ENCODE assay signal across 17 mouse cellular contexts in the genomic region with DNA sequence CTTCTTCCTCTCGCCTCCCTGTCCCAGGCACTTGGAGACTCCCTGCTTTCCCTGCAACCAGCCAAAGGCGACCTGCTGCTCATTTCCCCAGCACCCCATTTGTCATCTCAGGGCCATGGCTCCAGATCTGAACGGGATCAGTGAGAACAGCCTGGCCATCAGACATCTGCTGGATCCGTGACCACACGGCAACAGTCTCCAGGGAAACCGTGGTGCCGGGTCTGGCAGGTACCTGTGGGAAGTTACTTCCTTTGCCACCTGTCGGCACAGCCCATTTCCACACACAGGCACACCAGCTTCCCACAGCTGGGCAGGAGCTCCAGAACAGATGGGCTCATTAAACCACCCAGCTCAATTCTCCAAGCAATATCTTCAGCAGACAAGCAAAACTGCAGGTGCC. TPM values are rescaled to one million over a fixed set of nuclear protein-coding genes. Genes with fewer than 3 reads are reported as not detected.
A peak's percentile ranks its signal among the peaks of the same experiment; 100 is the strongest.
DNase-seq lines count a peak whose midpoint lies in the region; ATAC-seq lines count a peak whose summit lies in the region.
"Had no signal": no experiment of that assay in that cellular context is flagged by ENCODE, and none has a peak within 500 bp of the region (broad histone marks: within the 10 kb centered on the region; RNA-seq: fewer than 3 reads in every experiment).

No protein-coding gene starts in this region.

- DNase-seq in cerebellum, adult 11 months: no peak
- no peak for DNase-seq in frontal cortex, postnatal 10 days (ENCODE audit: low spot score in 2 of 2)
- peak; percentile 42 for DNase-seq in layer of hippocampus, adult 9-11 months
- no peak for DNase-seq in layer of hippocampus, postnatal 36 days
- DNase-seq in brain, adult 2 months (ENCODE audit: low read depth, low spot score): peak; percentile 47
- no peak for DNase-seq in adrenal gland, adult (ENCODE audit: inconsistent age in 2 of 2, low spot score in 1 of 2)
- DNase-seq: adrenal gland, postnatal 10 days; gastrocnemius, postnatal 10 days; heart, postnatal 4 days; kidney, postnatal 10 days; lung, postnatal 4 days; retina, postnatal 1 day; right cerebral cortex, postnatal 4 days had no signal

- ATAC-seq in cerebellum, adult (ENCODE audit: insufficient number of reproducible peaks, low FRiP score, low TSS enrichment): peak; percentile 15; the same call in 1 of the 2 replicates
- 0 out of 2 replicates have a peak, but pooled peaks have one; percentile 28 for ATAC-seq in frontal cortex, adult (ENCODE audit: low TSS enrichment)
- ATAC-seq: activated CD4-positive, CD25-positive, alpha-beta regulatory T cell, adult 4 months; midbrain, embryonic 16.5 days had no signal

RNA-seq across cellular contexts. Expression of a gene that starts 33.2 kb away (rescaled TPM):
- 1 to 10 TPM; 3.1 to 4.7 TPM for total RNA-seq in layer of hippocampus, postnatal 36 days (2021)

Comparison
In these comparisons a context has a peak if more than half of its experiments do, and no peak if none do; other contexts are left out.
1. DNase-seq: peak in layer of hippocampus, adult 9-11 months (single experiment) and brain, adult 2 months (single experiment); none in cerebellum, adult 11 months (single experiment), frontal cortex, postnatal 10 days (0 of 2), layer of hippocampus, postnatal 36 days (0 of 2) and adrenal gland, adult (0 of 2).